Mouse (Mus musculus): ENCODE measurements around the gene Inka2. TPM values are rescaled to one million over a fixed set of nuclear protein-coding genes. Genes with fewer than 3 reads are reported as not detected.

Gene Inka2
- under 1 TPM in 1 of 2 experiments, not detected in 1; 0.21 TPM for total RNA-seq (2023)

GRCm38 (mm10) chr3:105704031-105705008, at the start of gene Inka2:
Gene Inka2 (plus strand): TSS chr3:105704599.

GRCm38 (mm10) chr3:105687324-105688060, 16.9 kb upstream of the Inka2 start, which contains the start of gene Ddx20:
Gene Ddx20 (minus strand): TSS chr3:105687574.

Other genes starting within 250 kb of the Inka2 start
- gene Ddx20, start 17.0 kb upstream of the Inka2 start, total RNA-seq (2023), result 10 to 100 TPM; 36.0 to 39.5 TPM
- gene Rap1a, start 96.7 kb downstream of the Inka2 start, total RNA-seq (2023), result 100 to 1,000 TPM; 121 to 129 TPM
- not detected for gene Adora3, start 166.3 kb downstream of the Inka2 start, total RNA-seq (2023)
- not detected for gene Tmigd3, start 166.3 kb downstream of the Inka2 start, total RNA-seq (2023)
- gene I830077J02Rik, start 228.1 kb downstream of the Inka2 start, total RNA-seq (2023), result 10 to 100 TPM; 23.0 to 38.3 TPM

Measured in B cell, adult 67 days (primary cell).